Mouse (Mus musculus) E14TG2a.4 (cell line): ENCODE data around the gene Galr2.

Experiments
- H3K27me3 ChIP-seq: 2 replicates; pipeline ENCODE4 v1.6.1; 2014; ENCODE audit warnings: low read length, control low read depth; ENCODE audit not compliant: insufficient read depth
- H3K36me3 ChIP-seq: 2 replicates; pipeline ENCODE4 v1.6.1; 2014; ENCODE audit warnings: low read length, control low read depth; ENCODE audit not compliant: insufficient read depth
- H3K4me1 ChIP-seq: replicated peaks from 2 replicates; pipeline ENCODE4 v1.6.1; 2014; ENCODE audit warnings: low read depth, low read length, control low read depth
- H3K4me3 ChIP-seq: replicated peaks from 2 replicates; pipeline ENCODE4 v1.5.1; 2014; ENCODE audit warnings: mild to moderate bottlenecking, low read length
- H3K9me3 ChIP-seq: 2 replicates; pipeline ENCODE4 v1.6.1; 2014; ENCODE audit warnings: low read length, control low read depth
- CTCF ChIP-seq: conservative IDR thresholded peaks from 2 replicates; pipeline ENCODE4 v1.5.1; 2014; ENCODE audit warnings: low read length
- NANOG ChIP-seq: IDR thresholded peaks from 2 replicates; pipeline ENCODE4 v1.6.1; 2014; ENCODE audit warnings: borderline replicate concordance, low read length, mixed read lengths
- POU5F1 ChIP-seq: IDR thresholded peaks from 2 replicates; pipeline ENCODE4 v1.6.1; 2014; ENCODE audit warnings: low read length, borderline replicate concordance

Galr2 gene

DNA sequence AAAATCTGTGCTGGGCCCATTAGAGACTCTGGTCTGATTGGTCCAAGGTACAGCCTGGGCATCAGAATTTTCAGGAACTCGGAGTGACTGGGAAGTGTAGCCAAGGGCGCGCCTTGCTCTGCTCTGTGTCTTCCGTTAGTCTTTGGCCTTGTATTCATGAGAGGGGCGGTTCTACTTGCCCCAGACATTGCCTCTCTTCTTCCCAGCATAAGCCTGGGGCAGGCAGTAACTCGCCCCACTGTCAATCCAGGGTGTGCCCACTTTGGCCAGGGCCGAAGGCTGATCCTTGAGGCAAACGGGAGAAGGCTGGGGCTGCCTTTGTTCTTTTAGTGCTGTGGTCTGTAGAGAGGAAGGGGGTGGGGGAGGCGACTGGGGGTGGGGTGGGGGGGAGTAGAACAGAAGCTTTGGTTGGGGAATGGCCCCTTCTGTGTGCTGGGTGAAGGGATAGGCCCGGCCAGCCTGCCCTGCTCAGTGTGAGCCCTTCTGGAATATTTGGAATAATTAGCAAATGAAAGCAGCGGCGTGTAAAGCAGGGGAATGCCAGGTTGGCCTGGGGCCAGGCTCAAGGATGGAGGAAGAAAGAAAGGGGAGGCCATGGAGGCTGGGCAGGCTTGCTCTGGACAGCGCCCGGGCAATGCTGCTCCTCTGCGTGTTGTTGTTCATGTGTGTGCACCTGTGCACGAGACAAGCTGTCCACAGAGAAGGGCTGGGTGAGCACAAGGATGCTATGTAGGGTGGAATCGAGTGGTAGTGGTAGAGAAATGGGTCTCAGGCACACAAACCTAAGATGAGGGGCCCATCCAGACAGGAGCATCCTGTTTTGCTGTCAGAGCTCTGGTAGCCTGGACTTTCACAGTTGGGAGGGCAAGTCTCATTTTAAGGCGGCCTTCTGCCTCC is 48.8 kb downstream of the Galr2 start:
- TF ChIP-seq CTCF, result no peak
- no peak for TF ChIP-seq POU5F1
- no peak for TF ChIP-seq NANOG
- H3K9me3 ChIP-seq, result no peaks in the 10 kb centered on the region

DNA sequence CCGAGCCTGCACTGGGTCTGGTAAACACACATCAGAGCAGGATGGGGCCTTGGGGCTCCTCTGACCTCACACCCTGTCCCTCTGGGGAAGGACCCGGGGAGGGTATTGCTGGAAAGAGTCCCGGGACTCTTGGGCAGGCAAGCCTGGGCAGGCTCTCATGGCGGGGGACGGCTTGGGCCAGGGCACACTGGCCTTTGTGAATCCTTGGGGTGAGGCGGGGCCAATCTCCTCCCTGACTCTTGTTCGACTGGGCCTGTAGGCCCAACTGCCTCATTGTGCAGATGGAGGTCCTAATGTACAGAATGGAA is 49.4 kb downstream of the Galr2 start:
- H3K4me3 ChIP-seq, result peak overlapping the region; percentile 39
- H3K4me1 ChIP-seq, result peaks cover 96% of the 10 kb centered on the region
- peaks cover 26% of the 10 kb centered on the region for H3K27me3 ChIP-seq
- H3K9me3 ChIP-seq, result no peaks in the 10 kb centered on the region
- TF ChIP-seq CTCF (no peak), POU5F1 (no peak), NANOG (no peak)
- H3K36me3 ChIP-seq, result no peaks in the 10 kb centered on the region

More for the DNA sequence above, 48.8 kb downstream of the Galr2 start:
- Histone ChIP-seq H3K4me3 (peak overlapping the region; percentile 39), H3K27me3 (peaks cover 20% of the 10 kb centered on the region), H3K4me1 (peaks cover 97% of the 10 kb centered on the region), H3K36me3 (no peaks in the 10 kb centered on the region)

DNA sequence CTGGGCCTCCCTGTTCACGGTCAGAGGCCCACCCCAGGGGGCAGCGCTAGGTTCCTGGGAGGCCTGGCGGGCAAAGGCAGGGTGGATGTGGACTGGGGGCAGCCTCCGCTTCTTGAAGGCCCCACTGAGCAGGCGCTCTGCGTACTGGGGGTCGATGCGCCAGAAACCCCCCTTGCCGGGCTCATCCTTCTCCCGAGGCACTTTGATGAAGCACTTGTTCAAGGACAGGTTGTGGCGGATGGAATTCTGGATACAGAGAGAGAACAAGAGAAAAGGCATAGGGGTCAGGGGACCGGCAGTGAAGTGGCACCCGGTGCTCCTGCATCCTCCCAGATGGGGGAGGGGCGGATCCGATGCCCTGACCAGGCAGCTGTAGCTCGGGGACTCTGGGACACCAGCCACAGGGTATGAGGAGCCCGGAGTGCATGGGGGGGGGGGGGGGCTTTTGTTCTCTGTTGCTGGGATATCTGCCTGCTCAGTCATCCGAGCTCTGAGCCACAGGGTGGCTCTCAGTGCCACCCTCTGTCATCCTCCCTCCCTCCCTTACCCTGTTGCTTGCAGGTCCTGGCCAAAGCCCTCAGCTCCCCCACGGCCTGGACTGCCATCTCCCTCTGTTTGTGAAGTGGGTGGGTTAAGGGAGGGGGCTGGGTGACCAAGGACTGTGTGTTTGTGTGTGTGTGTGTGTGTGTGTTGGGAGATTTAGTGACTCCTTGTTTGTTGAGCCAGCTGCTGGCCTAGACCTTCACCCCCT is 51.7 kb downstream of the Galr2 start:
- Histone ChIP-seq H3K4me3 (peak overlapping the region; percentile 62), H3K9me3 (no peaks in the 10 kb centered on the region), H3K4me1 (peaks cover 88% of the 10 kb centered on the region), H3K36me3 (no peaks in the 10 kb centered on the region), H3K27me3 (peaks cover 46% of the 10 kb centered on the region)
- TF ChIP-seq NANOG, result no peak
- TF ChIP-seq CTCF, result no peak
- no peak for TF ChIP-seq POU5F1

DNA sequence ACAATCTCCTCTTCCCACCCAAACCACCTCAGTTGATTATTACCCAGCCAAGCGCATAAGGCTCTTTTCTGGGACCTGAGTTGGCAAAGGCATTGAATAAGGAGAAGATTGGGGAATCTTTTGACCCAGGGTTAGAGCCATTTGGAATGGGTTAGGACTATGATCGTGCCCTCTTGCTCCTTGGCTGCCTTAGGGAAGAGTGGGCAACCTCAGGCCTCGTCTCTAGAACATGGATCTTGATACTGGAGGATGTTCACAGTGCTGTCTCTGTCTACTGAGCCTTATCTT is 52.2 kb downstream of the Galr2 start:
- Histone ChIP-seq H3K36me3 (no peaks in the 10 kb centered on the region), H3K27me3 (peaks cover 51% of the 10 kb centered on the region), H3K4me1 (peaks cover 87% of the 10 kb centered on the region), H3K9me3 (no peaks in the 10 kb centered on the region), H3K4me3 (no peak overlapping the region)
- TF ChIP-seq CTCF, result no peak
- TF ChIP-seq NANOG, result no peak
- no peak for TF ChIP-seq POU5F1
